Mouse (Mus musculus) intestine, embryonic 15.5 days (tissue): Measurements from ENCODE around the gene Stxbp1. TPM values are rescaled to one million over a fixed set of nuclear protein-coding genes. Genes with fewer than 3 reads are reported as not detected.

Source experiments
- ATAC-seq: fragments of 200-750 bp; cut with Nextera tagmentation; 2 replicates; pipeline ENCODE4 v1.8.0; 2017; ENCODE audit warnings: moderate TSS enrichment, moderate library complexity
- H3K27ac ChIP-seq: fragments of 300-500 bp; sonication (generic); 2 replicates; pipeline ENCODE4 v1.5.1; 2015; ENCODE audit warnings: mild to moderate bottlenecking, inconsistent platforms
- H3K27me3 ChIP-seq: fragments of 300-500 bp; sonication (generic); replicated peaks from 2 replicates; pipeline ENCODE4 v1.6.1; 2015; ENCODE audit warnings: inconsistent platforms
- H3K36me3 ChIP-seq: fragments of 300-500 bp; sonication (generic); 2 replicates; pipeline ENCODE4 v1.6.1; 2015; ENCODE audit warnings: inconsistent platforms
- H3K4me1 ChIP-seq: fragments of 300-500 bp; sonication (generic); replicated peaks from 2 replicates; pipeline ENCODE4 v1.6.1; 2015; ENCODE audit warnings: inconsistent platforms
- H3K4me2 ChIP-seq: fragments of 300-500 bp; sonication (generic); replicated peaks from 2 replicates; pipeline ENCODE4 v1.6.1; 2015; ENCODE audit warnings: mild to moderate bottlenecking, inconsistent platforms
- H3K4me3 ChIP-seq: fragments of 300-500 bp; sonication (generic); replicated peaks from 2 replicates; pipeline ENCODE4 v1.5.1; 2015; ENCODE audit warnings: inconsistent platforms
- H3K9ac ChIP-seq: fragments of 300-500 bp; sonication (generic); 2 replicates; pipeline ENCODE4 v1.6.1; 2015; ENCODE audit warnings: inconsistent platforms
- H3K9me3 ChIP-seq: fragments of 300-500 bp; sonication (generic); 2 replicates; pipeline ENCODE4 v1.6.1; 2016; ENCODE audit warnings: inconsistent platforms
- WGBS: fragments of 180-500 bp; shearing (Covaris S2); methylation state at CpG from one replicate; pipeline ENCODE4 v1.1.7; 2015; 5-methylcytosine and 5-hydroxymethylcytosine counted together
- polyA plus RNA-seq: library from polyadenylated mRNA; unstranded; fragments of >200 nt; fragmentation: Nextera tagmentation; extraction: Ambion mirVana; gene quantifications from 2 replicates; pipeline ENCODE4 v1.2.1, GENCODE M21; 2015

Gene Stxbp1
- polyA plus RNA-seq, 1 experiment from 2014 or later, result 21.2 TPM

- Histone ChIP-seq H3K4me3 (no peak overlapping the region), H3K9ac (no peak overlapping the region), H3K27ac (0 out of 2 replicates have a peak overlapping the region, but pooled peaks have one; percentile 36), H3K27me3 (no peaks in the 10 kb centered on the region), H3K4me2 (no peak overlapping the region), H3K4me1 (peaks cover 15% of the 10 kb centered on the region), H3K36me3 (no peaks in the 10 kb centered on the region), H3K9me3 (no peaks in the 10 kb centered on the region)
- 86% methylated on average over 1 of the region's 1 CpGs for WGBS
- ATAC-seq, result no peak
Observed at GRCm38 (mm10) chr2:32824778-32825177, 22.3 kb downstream of the Stxbp1 start.

GRCm38 (mm10) chr2:32824181-32824580 is 22.9 kb downstream of the Stxbp1 start:
- WGBS, result 42% methylated on average over 8 of the region's 8 CpGs
- H3K27me3 ChIP-seq, result no peaks in the 10 kb centered on the region
- ATAC-seq, result no peak
- H3K4me2 ChIP-seq, result no peak overlapping the region
- no peak overlapping the region for H3K9ac ChIP-seq
- no peak overlapping the region for H3K4me3 ChIP-seq
- peaks cover 15% of the 10 kb centered on the region for H3K4me1 ChIP-seq
- H3K36me3 ChIP-seq, result no peaks in the 10 kb centered on the region
- H3K9me3 ChIP-seq, result no peaks in the 10 kb centered on the region
- H3K27ac ChIP-seq, result 0 out of 2 replicates have a peak overlapping the region, but pooled peaks have one; percentile 36

- WGBS, result 63% methylated on average over 8 of the region's 8 CpGs
- Histone ChIP-seq H3K4me3 (no peak overlapping the region), H3K9me3 (no peaks in the 10 kb centered on the region), H3K27me3 (no peaks in the 10 kb centered on the region), H3K27ac (no peak overlapping the region), H3K4me1 (peaks cover 15% of the 10 kb centered on the region), H3K36me3 (no peaks in the 10 kb centered on the region), H3K4me2 (no peak overlapping the region), H3K9ac (no peak overlapping the region)
- ATAC-seq, result no peak
Observed at GRCm38 (mm10) chr2:32823579-32824154, 23.4 kb downstream of the Stxbp1 start.

- 39% methylated on average over 11 of the region's 11 CpGs for WGBS
- Histone ChIP-seq H3K4me3 (no peak overlapping the region), H3K4me1 (peaks cover 15% of the 10 kb centered on the region), H3K27ac (no peak overlapping the region), H3K9me3 (no peaks in the 10 kb centered on the region), H3K9ac (no peak overlapping the region), H3K27me3 (no peaks in the 10 kb centered on the region), H3K36me3 (no peaks in the 10 kb centered on the region), H3K4me2 (no peak overlapping the region)
- no peak for ATAC-seq
Observed at GRCm38 (mm10) chr2:32823153-32823552, 23.9 kb downstream of the Stxbp1 start.

GRCm38 (mm10) chr2:32822643-32823042 is 24.4 kb downstream of the Stxbp1 start:
- H3K27ac ChIP-seq, result no peak overlapping the region
- no peak overlapping the region for H3K4me3 ChIP-seq
- H3K27me3 ChIP-seq, result no peaks in the 10 kb centered on the region
- no peak overlapping the region for H3K9ac ChIP-seq
- no peaks in the 10 kb centered on the region for H3K36me3 ChIP-seq
- no peak overlapping the region for H3K4me2 ChIP-seq
- peaks cover 15% of the 10 kb centered on the region for H3K4me1 ChIP-seq
- ATAC-seq, result no peak
- H3K9me3 ChIP-seq, result no peaks in the 10 kb centered on the region
- WGBS, result 83% methylated on average over 6 of the region's 6 CpGs

- no peak for ATAC-seq
Observed at GRCm38 (mm10) chr2:32821041-32821802, 25.8 kb downstream of the Stxbp1 start.

GRCm38 (mm10) chr2:32818208-32818607 is 28.8 kb downstream of the Stxbp1 start:
- WGBS, result 91% methylated on average over 5 of the region's 5 CpGs
- no peak overlapping the region for H3K9ac ChIP-seq
- no peaks in the 10 kb centered on the region for H3K36me3 ChIP-seq
- no peak overlapping the region for H3K4me3 ChIP-seq
- H3K4me1 ChIP-seq, result peaks cover 3% of the 10 kb centered on the region; the same call in 1 of the 2 replicates
- H3K9me3 ChIP-seq, result no peaks in the 10 kb centered on the region
- no peaks in the 10 kb centered on the region for H3K27me3 ChIP-seq
- no peak overlapping the region for H3K27ac ChIP-seq
- no peak overlapping the region for H3K4me2 ChIP-seq
- no peak for ATAC-seq

More at GRCm38 (mm10) chr2:32821041-32821802, 25.8 kb downstream of the Stxbp1 start:
- H3K4me2 ChIP-seq, result no peak overlapping the region
- peaks cover 15% of the 10 kb centered on the region for H3K4me1 ChIP-seq
- H3K4me3 ChIP-seq, result no peak overlapping the region
- H3K36me3 ChIP-seq, result no peaks in the 10 kb centered on the region
- H3K27ac ChIP-seq, result no peak overlapping the region
- WGBS, result 67% methylated on average over 11 of the region's 11 CpGs
- H3K27me3 ChIP-seq, result no peaks in the 10 kb centered on the region
- H3K9me3 ChIP-seq, result no peaks in the 10 kb centered on the region
- H3K9ac ChIP-seq, result no peak overlapping the region

- 71% methylated on average over 7 of the region's 7 CpGs for WGBS
- Histone ChIP-seq H3K4me1 (no peaks in the 10 kb centered on the region), H3K36me3 (no peaks in the 10 kb centered on the region), H3K4me2 (no peak overlapping the region), H3K27me3 (no peaks in the 10 kb centered on the region), H3K9ac (no peak overlapping the region), H3K27ac (no peak overlapping the region), H3K4me3 (no peak overlapping the region), H3K9me3 (no peaks in the 10 kb centered on the region)
- ATAC-seq, result no peak
Observed at GRCm38 (mm10) chr2:32817589-32817988, 29.5 kb downstream of the Stxbp1 start.

GRCm38 (mm10) chr2:32816946-32817581 is 30.0 kb downstream of the Stxbp1 start:
- Histone ChIP-seq H3K9ac (no peak overlapping the region), H3K4me3 (no peak overlapping the region), H3K27ac (no peak overlapping the region), H3K9me3 (no peaks in the 10 kb centered on the region), H3K36me3 (no peaks in the 10 kb centered on the region), H3K4me2 (no peak overlapping the region), H3K27me3 (no peaks in the 10 kb centered on the region), H3K4me1 (no peaks in the 10 kb centered on the region)
- ATAC-seq, result no peak
- WGBS, result 31% methylated on average over 17 of the region's 17 CpGs

- Histone ChIP-seq H3K4me3 (no peak overlapping the region), H3K9me3 (no peaks in the 10 kb centered on the region), H3K9ac (no peak overlapping the region), H3K27me3 (no peaks in the 10 kb centered on the region), H3K27ac (no peak overlapping the region), H3K4me1 (no peaks in the 10 kb centered on the region), H3K4me2 (no peak overlapping the region), H3K36me3 (no peaks in the 10 kb centered on the region)
- no peak for ATAC-seq
- 96% methylated on average over 2 of the region's 2 CpGs for WGBS
Observed at GRCm38 (mm10) chr2:32816497-32816896, 30.5 kb downstream of the Stxbp1 start.

- Histone ChIP-seq H3K9me3 (no peaks in the 10 kb centered on the region), H3K27ac (no peak overlapping the region), H3K27me3 (no peaks in the 10 kb centered on the region), H3K4me2 (no peak overlapping the region), H3K4me1 (no peaks in the 10 kb centered on the region), H3K9ac (no peak overlapping the region), H3K4me3 (no peak overlapping the region), H3K36me3 (no peaks in the 10 kb centered on the region)
- 75% methylated on average over 8 of the region's 8 CpGs for WGBS
- no peak for ATAC-seq
Observed at GRCm38 (mm10) chr2:32811959-32812358, 35.1 kb downstream of the Stxbp1 start.

- Histone ChIP-seq H3K36me3 (peaks cover 9% of the 10 kb centered on the region; the same call in 1 of the 2 replicates), H3K27me3 (no peaks in the 10 kb centered on the region), H3K27ac (no peak overlapping the region), H3K4me1 (no peaks in the 10 kb centered on the region), H3K9ac (no peak overlapping the region), H3K4me3 (no peak overlapping the region), H3K9me3 (no peaks in the 10 kb centered on the region), H3K4me2 (no peak overlapping the region)
- peak; percentile 76 for ATAC-seq
- WGBS, result 80% methylated on average over 14 of the region's 14 CpGs
Observed at GRCm38 (mm10) chr2:32808816-32809566, 38.1 kb downstream of the Stxbp1 start.
